ENCODE assay signal across 10 mouse cellular contexts in the genomic region with DNA sequence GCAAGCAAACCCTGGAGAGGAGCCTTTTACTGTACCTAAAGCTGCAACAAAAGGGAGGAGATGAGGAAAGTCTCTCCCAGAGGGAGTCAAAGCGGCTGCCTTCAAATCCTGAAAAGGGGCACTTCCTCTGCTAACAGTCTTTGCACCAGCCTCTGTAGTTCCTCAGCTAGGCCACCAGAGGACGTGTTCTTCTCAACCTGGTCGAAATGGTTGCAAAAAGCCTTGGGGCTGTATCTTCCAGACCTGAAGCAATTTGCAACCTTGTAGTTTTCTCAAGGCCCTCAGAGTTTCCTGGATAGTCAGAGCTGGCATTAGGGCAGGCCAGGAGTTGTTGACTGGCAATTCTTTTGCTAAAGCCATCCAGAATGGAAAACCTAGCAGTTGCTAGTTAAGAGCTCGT. TPM values are rescaled to one million over a fixed set of nuclear protein-coding genes. Genes with fewer than 3 reads are reported as not detected.
DNase-seq lines count a peak whose midpoint lies in the region; ATAC-seq and TF ChIP-seq lines count a peak whose summit lies in the region.
"Had no signal": no experiment of that assay in that cellular context is flagged by ENCODE, and none has a peak within 500 bp of the region (broad histone marks: within the 10 kb centered on the region; RNA-seq: fewer than 3 reads in every experiment).

No protein-coding gene starts in this region.

- TF ChIP-seq CTCF in thymus, adult 2 months (IDR thresholded peaks at IDR 0.05; ENCODE audit: borderline replicate concordance, control insufficient read depth, extremely low read depth, insufficient read depth, low read length, poor library complexity): no peak

- H3K4me3 ChIP-seq in thymus, adult 2 months (ENCODE audit: control insufficient read depth, insufficient read depth, low read length): no peak overlapping the region
- H3K4me3 ChIP-seq: megakaryocyte, embryonic 14.5 days had no signal

- H3K36me3 ChIP-seq in thymus, adult 2 months (ENCODE audit: control insufficient read depth, insufficient read depth, low read length): no peaks in the 10 kb centered on the region

- DNase-seq in frontal cortex, postnatal 10 days (ENCODE audit: low spot score in 2 of 2): no peak
- DNase-seq in thymus, adult 2 months: peak; percentile 34
- DNase-seq in thymus, adult 18-20 months: no peak
- DNase-seq in neural tube, embryonic 10.5 days (ENCODE audit: extremely low spot score, low spot score): no peak
- DNase-seq in gastrocnemius, adult 18-20 months (ENCODE audit: low spot score): no peak
- no peak for DNase-seq in right cerebral cortex, postnatal 14 days
- DNase-seq: kidney, postnatal 14 days had no signal

- no peaks in the 10 kb centered on the region for H3K27me3 ChIP-seq in thymus, adult 2 months (ENCODE audit: control insufficient read depth, insufficient read depth, low read length)

- no peak overlapping the region for H3K27ac ChIP-seq in thymus, adult 2 months (ENCODE audit: control insufficient read depth, insufficient read depth, low read length)

- 47% methylated on average over 4 of the region's 4 CpGs for WGBS in thymus, adult 2 months

- no peak for TF ChIP-seq POLR2A in thymus, adult 2 months (IDR thresholded peaks at IDR 0.05; ENCODE audit: control insufficient read depth, extremely low read depth, insufficient read depth, low read length, poor library complexity)

- ATAC-seq in frontal cortex, adult (ENCODE audit: low TSS enrichment): peak; percentile 51; the same call in 1 of the 2 replicates
- peak; percentile 32; the same call in 1 of the 2 replicates for ATAC-seq in granulocyte monocyte progenitor cell, adult 5-6 weeks (replicated peaks; ENCODE audit: poor library complexity, severe bottlenecking)

- peaks cover 15% of the 10 kb centered on the region for H3K4me1 ChIP-seq in thymus, adult 2 months (replicated peaks; ENCODE audit: control insufficient read depth, insufficient read depth, low read length)

RNA-seq across cellular contexts. Expression of a gene that starts 1.5 kb away (rescaled TPM):
- 26.4 and 28.1 TPM in 2 replicates for polyA plus RNA-seq in thymus, adult 2 months (2012; rRNA removed)
- 49.8 and 55.9 TPM in 2 replicates for total RNA-seq in granulocyte monocyte progenitor cell, adult 5-6 weeks (2014; fragmentation: Nextera tagmentation)
- total RNA-seq in granulocyte monocyte progenitor cell, adult 5-6 weeks (2017): 21.8 and 37.3 TPM in 2 replicates
- total RNA-seq in gastrocnemius, adult 18-20 months (2021): 1 to 10 TPM; 4.0 to 6.0 TPM

RNA-seq across cellular contexts. Expression of a gene that starts 3.3 kb away (rescaled TPM):
- not detected in 2 replicates for polyA plus RNA-seq in thymus, adult 2 months (2012; rRNA removed)
- not detected in 2 replicates for total RNA-seq in granulocyte monocyte progenitor cell, adult 5-6 weeks (2014; fragmentation: Nextera tagmentation)
- not detected in 2 replicates for total RNA-seq in granulocyte monocyte progenitor cell, adult 5-6 weeks (2017)
- 1 to 10 TPM; 1.1 to 1.5 TPM for total RNA-seq in gastrocnemius, adult 18-20 months (2021)

RNA-seq across cellular contexts. Expression of a gene that starts 15.9 kb away (rescaled TPM):
- 43.4 and 45.9 TPM in 2 replicates for polyA plus RNA-seq in thymus, adult 2 months (2012; rRNA removed)
- 12.1 and 18.9 TPM in 2 replicates for total RNA-seq in granulocyte monocyte progenitor cell, adult 5-6 weeks (2014; fragmentation: Nextera tagmentation)
- 11.3 and 12.6 TPM in 2 replicates for total RNA-seq in granulocyte monocyte progenitor cell, adult 5-6 weeks (2017)
- total RNA-seq in gastrocnemius, adult 18-20 months (2021): 10 to 100 TPM; 15.0 to 16.0 TPM

RNA-seq across cellular contexts. Expression of a gene that starts 33.9 kb away (rescaled TPM):
- polyA plus RNA-seq in thymus, adult 2 months (2012; rRNA removed): 7.2 and 11.3 TPM in 2 replicates
- total RNA-seq in granulocyte monocyte progenitor cell, adult 5-6 weeks (2014; fragmentation: Nextera tagmentation): not detected in 2 replicates
- total RNA-seq in granulocyte monocyte progenitor cell, adult 5-6 weeks (2017): not detected in 2 replicates
- total RNA-seq in gastrocnemius, adult 18-20 months (2021): 10 to 100 TPM; 10.8 to 18.8 TPM

RNA-seq across cellular contexts. Expression of a gene that starts 45.0 kb away (rescaled TPM):
- 0.05 and 0.09 TPM in 2 replicates for polyA plus RNA-seq in thymus, adult 2 months (2012; rRNA removed)
- total RNA-seq in granulocyte monocyte progenitor cell, adult 5-6 weeks (2014; fragmentation: Nextera tagmentation): 0.49 TPM in 1 of 2 replicates, not detected in the other
- total RNA-seq in granulocyte monocyte progenitor cell, adult 5-6 weeks (2017): 0.21 TPM in 1 of 2 replicates, not detected in the other
- total RNA-seq in gastrocnemius, adult 18-20 months (2021): not detected
